Mouse (Mus musculus): ENCODE measurements around the gene Has1.
"Not testable (repeated sequence)": the region's sequence is repeated elsewhere in the genome, so short reads cannot be mapped to it uniquely, and the experiment has no call there.

Gene Has1

DNA sequence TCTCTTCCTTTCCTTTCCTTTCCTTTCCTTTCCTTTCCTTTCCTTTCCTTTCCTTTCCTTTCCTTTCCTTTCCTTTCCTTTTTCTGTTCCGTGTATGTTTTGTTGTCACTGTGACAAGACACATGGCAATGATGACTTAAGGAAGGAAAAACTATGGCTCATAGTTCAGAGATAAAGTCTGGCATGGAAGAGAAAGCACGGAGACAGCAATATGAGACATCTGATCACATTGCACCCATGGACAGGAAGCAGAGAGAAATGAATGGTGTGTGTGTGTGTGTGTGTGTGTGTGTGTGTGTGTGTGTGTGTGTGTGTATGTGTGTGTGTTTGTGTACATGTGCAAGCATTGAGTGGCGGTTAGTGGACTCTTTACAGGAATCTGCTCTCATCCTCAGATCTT lies 10.4 kb downstream of the Has1 start:
- DNase-seq (ENCODE audit: low spot score in 2 of 2): not testable (repeated sequence)

GRCm38 (mm10) chr17:17843534-17844261 lies 11.3 kb downstream of the Has1 start:
- DNase-seq (ENCODE audit: low spot score in 2 of 2): no peak

GRCm38 (mm10) chr17:17840796-17841195 lies 14.2 kb downstream of the Has1 start:
- no peak for DNase-seq (ENCODE audit: low spot score in 2 of 2)

GRCm38 (mm10) chr17:17839276-17839675 lies 15.7 kb downstream of the Has1 start:
- DNase-seq (ENCODE audit: low spot score in 2 of 2): no peak

- peak; percentile 94 for DNase-seq (ENCODE audit: low spot score in 2 of 2)
These were observed 16.9 kb downstream of the Has1 start for GRCm38 (mm10) chr17:17837919-17838701.

DNA sequence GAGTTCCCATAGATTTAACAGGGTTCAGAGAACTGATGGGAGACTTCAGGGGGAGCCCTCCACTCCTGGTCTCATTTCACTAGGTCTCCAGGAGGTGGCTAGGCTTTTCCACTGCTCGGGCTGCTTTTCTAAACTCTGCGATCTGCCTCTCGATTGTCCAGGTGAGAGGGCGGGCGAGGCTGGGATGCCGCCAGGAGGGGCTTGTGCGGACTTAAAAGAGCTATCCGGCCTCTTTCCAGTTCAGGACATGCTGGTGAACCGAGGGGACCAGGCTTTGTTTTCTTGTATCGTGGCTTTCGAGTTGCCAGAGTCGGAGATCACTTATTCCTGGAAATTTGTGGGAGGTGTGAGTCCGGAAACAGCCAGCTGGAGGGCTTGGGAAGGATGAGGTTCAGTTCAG lies 17.6 kb downstream of the Has1 start:
- peak; percentile 29 to 31 for DNase-seq (ENCODE audit: low spot score in 2 of 2)

- no peak for DNase-seq (ENCODE audit: low spot score in 2 of 2)
These were observed 18.9 kb downstream of the Has1 start for GRCm38 (mm10) chr17:17836101-17836500.

GRCm38 (mm10) chr17:17834896-17835295 lies 20.1 kb downstream of the Has1 start:
- DNase-seq (ENCODE audit: low spot score in 2 of 2): no peak

- DNase-seq (ENCODE audit: low spot score in 2 of 2): no peak
These were observed 24.3 kb downstream of the Has1 start for GRCm38 (mm10) chr17:17830731-17831130.

DNA sequence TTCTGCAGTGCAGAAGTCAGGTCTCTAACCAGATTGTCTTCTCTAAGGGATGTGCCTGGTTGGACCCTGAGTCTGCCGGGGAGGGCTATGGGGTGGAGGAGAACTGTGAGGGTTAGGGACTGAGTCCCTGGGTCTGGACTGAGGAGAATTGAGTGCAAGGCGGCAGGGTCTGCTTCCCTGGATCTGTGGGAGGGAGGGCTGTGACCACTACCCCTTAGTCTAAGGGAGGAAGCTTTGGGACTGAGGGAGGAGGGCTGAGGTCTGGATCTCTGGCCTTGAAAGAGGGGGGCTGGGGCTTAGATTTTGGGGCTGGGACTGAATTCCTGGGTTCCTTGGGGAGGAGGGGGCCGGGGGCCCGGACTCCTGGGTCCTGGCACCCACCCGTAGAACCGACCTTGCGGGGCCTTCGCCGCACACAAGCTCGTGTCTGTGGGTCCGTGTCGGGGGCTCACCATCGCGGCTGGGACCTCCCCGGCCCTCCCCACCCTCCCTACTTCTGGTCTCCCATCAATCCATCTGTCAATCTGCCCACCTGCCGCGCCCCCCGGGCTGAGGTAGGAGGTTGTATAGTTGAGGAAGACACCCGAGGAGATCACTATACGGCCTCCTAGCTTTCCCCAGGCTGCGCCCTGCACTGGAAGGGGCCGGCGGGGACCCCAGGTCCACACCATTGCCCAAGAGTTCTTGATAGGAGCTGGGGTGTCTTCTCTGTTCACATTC lies 25.0 kb downstream of the Has1 start:
- DNase-seq (ENCODE audit: low spot score in 2 of 2): no peak

- DNase-seq (ENCODE audit: low spot score in 2 of 2): no peak
These were observed 25.8 kb downstream of the Has1 start for GRCm38 (mm10) chr17:17829052-17829785.

- peak; percentile 26 to 67 for DNase-seq (ENCODE audit: low spot score in 2 of 2)
These were observed 26.6 kb downstream of the Has1 start for GRCm38 (mm10) chr17:17828191-17828981.

DNA sequence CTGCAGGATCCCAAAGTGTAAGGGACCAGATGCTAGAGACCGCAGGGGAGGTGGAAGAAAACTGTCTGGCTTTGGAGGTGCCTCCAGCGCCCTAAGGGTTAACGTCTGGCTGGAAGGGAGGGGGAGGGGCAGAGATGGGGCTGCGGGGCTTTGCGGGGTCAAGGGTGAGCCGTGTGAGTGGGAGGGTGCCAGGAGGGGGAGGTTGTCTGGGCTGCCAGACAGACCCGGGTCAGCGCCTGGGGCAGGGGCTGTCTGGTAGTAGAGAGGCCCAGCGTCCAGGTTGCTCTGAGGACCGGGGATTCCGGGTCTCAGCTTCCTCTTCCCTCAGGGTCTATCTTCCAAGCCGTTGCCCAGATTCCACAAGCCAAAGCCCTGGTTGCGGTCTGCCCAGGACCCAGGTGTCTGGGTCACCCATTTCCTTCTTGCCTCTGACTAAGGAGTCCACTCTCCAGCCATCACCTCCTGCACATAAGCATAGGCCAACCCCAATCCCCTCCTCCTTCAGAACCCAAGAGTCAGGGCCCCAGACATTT lies 27.3 kb downstream of the Has1 start:
- DNase-seq (ENCODE audit: low spot score in 2 of 2): peak; percentile 45 to 48

GRCm38 (mm10) chr17:17826751-17827657 lies 28.0 kb downstream of the Has1 start, which contains the start of gene Spaca6:
TSS of gene Spaca6 (plus strand) at chr17:17827158.
- peak; percentile 79 to 82 for DNase-seq (ENCODE audit: low spot score in 2 of 2)

GRCm38 (mm10) chr17:17825921-17826591 lies 28.9 kb downstream of the Has1 start:
- DNase-seq (ENCODE audit: low spot score in 2 of 2): peak; percentile 20 to 51

DNA sequence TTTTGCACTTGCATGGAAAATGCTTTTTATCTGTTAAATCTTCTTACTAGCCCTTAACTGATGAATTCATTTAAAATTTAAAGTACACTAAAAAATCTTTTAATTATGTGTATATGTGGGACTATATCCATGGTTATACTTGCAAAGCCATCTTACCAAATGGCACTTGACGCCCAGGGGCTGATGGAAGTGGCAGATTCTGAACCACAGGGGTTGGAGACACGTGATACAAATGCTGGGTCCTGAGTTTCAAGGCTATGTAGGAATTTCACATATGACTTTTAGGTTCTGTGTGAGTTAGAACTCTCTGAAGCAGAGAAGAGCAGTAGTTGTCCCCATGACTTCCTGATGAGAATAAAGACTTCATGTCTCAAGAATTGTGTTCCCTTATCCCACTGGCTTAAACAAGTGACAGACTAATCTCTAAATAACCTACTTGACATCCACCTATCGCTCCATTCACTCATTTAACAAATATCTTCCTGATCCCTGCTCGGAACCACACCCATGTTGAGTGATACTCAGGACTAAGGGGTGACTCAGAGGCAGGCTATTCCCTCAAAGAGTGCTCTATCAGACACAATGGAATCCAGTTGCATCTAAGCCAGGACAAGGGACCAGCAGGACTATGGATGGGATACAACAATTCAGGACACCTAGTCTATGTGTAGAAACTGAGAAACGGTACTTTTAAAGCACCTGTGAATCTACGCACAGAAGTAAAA lies 31.2 kb downstream of the Has1 start:
- no peak for DNase-seq (ENCODE audit: low spot score in 2 of 2)

GRCm38 (mm10) chr17:17795527-17795926 lies 59.5 kb downstream of the Has1 start:
- DNase-seq (ENCODE audit: low spot score in 2 of 2): no peak
